Mouse (Mus musculus) duodenum, adult 2 months (tissue): ENCODE measurements around the gene Xntrpc. TPM values are rescaled to one million over a fixed set of nuclear protein-coding genes. Genes with fewer than 3 reads are reported as not detected.

ENCODE experiments used
- polyA plus RNA-seq: library from polyadenylated mRNA; depleted of rRNA; stranded (reverse); fragments of >200 nt; gene quantifications from 2 replicates; pipeline ENCODE4 v1.2.3, GENCODE M21; 2012; ENCODE audit warnings: low replicate concordance; rRNA removed

Gene Xntrpc
- polyA plus RNA-seq, result 1.5 and 1.8 TPM in 2 replicates

GRCm38 (mm10) chr7:102065046-102065891 is at the start of gene Xntrpc, which contains the start of the genes Rnf121 and Xndc1:
Gene Xntrpc (plus strand): TSS chr7:102065713.
Gene Rnf121 (minus strand): TSS chr7:102065469.
Gene Xndc1 (plus strand): TSS chr7:102065511.

GRCm38 (mm10) chr7:102018590-102018989 is 46.9 kb upstream of the Xntrpc start, which contains the start of gene Il18bp:
Gene Il18bp (minus strand): TSS chr7:102018690.

GRCm38 (mm10) chr7:102082816-102083215 is 17.3 kb downstream of the Xntrpc start, which contains the start of gene Trpc2:
Gene Trpc2 (plus strand): TSS chr7:102083116.

GRCm38 (mm10) chr7:102101487-102101886 is 36.0 kb downstream of the Xntrpc start, which contains the start of gene Art1:
Gene Art1 (plus strand): TSS chr7:102101743.

GRCm38 (mm10) chr7:102109171-102109570 is 43.7 kb downstream of the Xntrpc start, which contains the start of gene Art5:
Gene Art5 (minus strand): TSS chr7:102109489.

GRCm38 (mm10) chr7:102116579-102117331 is 51.2 kb downstream of the Xntrpc start, which contains the start of gene Chrna10:
Gene Chrna10 (minus strand): TSS chr7:102116828.

Other genes starting within 250 kb of the Xntrpc start
- 0.78 and 1.0 TPM in 2 replicates for gene Phox2a, start 247.4 kb upstream of the Xntrpc start, polyA plus RNA-seq
- gene Inppl1, start 227.5 kb upstream of the Xntrpc start, polyA plus RNA-seq, result 98.1 and 106 TPM in 2 replicates
- gene Folr2, start 208.5 kb upstream of the Xntrpc start, polyA plus RNA-seq, result 0.84 and 1.1 TPM in 2 replicates
- 52.0 and 59.4 TPM in 2 replicates for gene Anapc15, start 202.0 kb upstream of the Xntrpc start, polyA plus RNA-seq
- gene Folr1, start 194.9 kb upstream of the Xntrpc start, polyA plus RNA-seq, result 0.82 and 1.3 TPM in 2 replicates
- 200 and 203 TPM in 2 replicates for gene Lamtor1, start 159.8 kb upstream of the Xntrpc start, polyA plus RNA-seq
- gene Tomt, start 159.4 kb upstream of the Xntrpc start, polyA plus RNA-seq, result 0.08 and 0.14 TPM in 2 replicates
- 3.6 and 4.0 TPM in 2 replicates for gene Lrrc51, start 131.8 kb upstream of the Xntrpc start, polyA plus RNA-seq
- 62.3 and 68.0 TPM in 2 replicates for gene Numa1, start 131.6 kb upstream of the Xntrpc start, polyA plus RNA-seq
- gene Il18bp, start 47.0 kb upstream of the Xntrpc start, polyA plus RNA-seq, result 5.3 and 10.1 TPM in 2 replicates
- 20.9 and 36.7 TPM in 2 replicates for gene Rnf121, start 244 bp upstream of the Xntrpc start, polyA plus RNA-seq
- gene Xndc1, start 202 bp upstream of the Xntrpc start, polyA plus RNA-seq, result 10.6 and 14.2 TPM in 2 replicates
- gene Trpc2, start 17.4 kb downstream of the Xntrpc start, polyA plus RNA-seq, result not detected in 2 replicates
- not detected in 2 replicates for gene Art1, start 36.0 kb downstream of the Xntrpc start, polyA plus RNA-seq
- 0.63 and 0.87 TPM in 2 replicates for gene Art5, start 43.8 kb downstream of the Xntrpc start, polyA plus RNA-seq
- 0.91 and 1.2 TPM in 2 replicates for gene Chrna10, start 51.1 kb downstream of the Xntrpc start, polyA plus RNA-seq
- 7.0 and 8.0 TPM in 2 replicates for gene Nup98, start 144.5 kb downstream of the Xntrpc start, polyA plus RNA-seq
- gene Pgap2, start 144.5 kb downstream of the Xntrpc start, polyA plus RNA-seq, result 47.8 and 110 TPM in 2 replicates
- 77.3 and 164 TPM in 2 replicates for gene Rhog, start 190.3 kb downstream of the Xntrpc start, polyA plus RNA-seq
- 18.6 and 28.7 TPM in 2 replicates for gene Stim1, start 202.1 kb downstream of the Xntrpc start, polyA plus RNA-seq